Mouse (Mus musculus) neural tube, embryonic 14.5 days (tissue): Measurements from ENCODE around the gene Acta1. TPM values are rescaled to one million over a fixed set of nuclear protein-coding genes. Genes with fewer than 3 reads are reported as not detected.

Source experiments
- ATAC-seq: fragments of 200-750 bp; cut with Nextera tagmentation; 2 replicates; pipeline ENCODE4 v1.8.0; 2017; ENCODE audit warnings: low read depth, mild to moderate bottlenecking, moderate TSS enrichment, moderate library complexity
- H3K27ac ChIP-seq: fragments of 300-500 bp; sonication (generic); 2 replicates; pipeline ENCODE4 v1.5.1; 2014; ENCODE audit warnings: low read depth, mild to moderate bottlenecking, control low read depth, low read length, moderate library complexity, mixed read lengths
- H3K27me3 ChIP-seq: fragments of 300-500 bp; sonication (generic); 2 replicates; pipeline ENCODE4 v1.6.1; 2014; ENCODE audit warnings: low read length; ENCODE audit not compliant: control insufficient read depth, insufficient read depth
- H3K36me3 ChIP-seq: fragments of 300-500 bp; sonication (generic); 2 replicates; pipeline ENCODE4 v1.6.1; 2014; ENCODE audit warnings: low read length, mixed read lengths; ENCODE audit not compliant: control insufficient read depth, insufficient read depth
- H3K4me1 ChIP-seq: fragments of 300-500 bp; sonication (generic); 2 replicates; pipeline ENCODE4 v1.6.1; 2014; ENCODE audit warnings: low read length; ENCODE audit not compliant: control insufficient read depth, insufficient read depth
- H3K4me2 ChIP-seq: fragments of 300-500 bp; sonication (generic); 2 replicates; pipeline ENCODE4 v1.6.1; 2014; ENCODE audit warnings: mild to moderate bottlenecking, low read depth, low read length, control low read depth
- H3K4me3 ChIP-seq: fragments of 300-500 bp; sonication (generic); 2 replicates; pipeline ENCODE4 v1.5.1; 2014; ENCODE audit warnings: low read depth, low read length, control low read depth, mixed read lengths
- H3K9ac ChIP-seq: fragments of 300-500 bp; sonication (generic); replicated peaks from 2 replicates; pipeline ENCODE4 v1.6.1; 2014; ENCODE audit warnings: low read depth, mild to moderate bottlenecking, control low read depth, low read length, mixed read lengths
- H3K9me3 ChIP-seq: fragments of 300-500 bp; sonication (generic); 2 replicates; pipeline ENCODE4 v1.6.1; 2016; ENCODE audit warnings: low read length; ENCODE audit not compliant: control insufficient read depth
- WGBS: fragments of 180-500 bp; shearing (Covaris S2); extraction: QIAGEN DNeasy Blood & Tissue Kit; methylation state at CpG from one replicate; pipeline ENCODE4 v1.1.7; 2014; 5-methylcytosine and 5-hydroxymethylcytosine counted together
- polyA plus RNA-seq: library from polyadenylated mRNA; unstranded; fragments of >200 nt; fragmentation: Nextera tagmentation; extraction: Ambion mirVana; gene quantifications from 2 replicates; pipeline ENCODE4 v1.2.1, GENCODE M21; 2014

Acta1 gene
- polyA plus RNA-seq, 1 experiment from 2014 or later = 22.7 TPM

- 90% methylated on average over 5 of the region's 5 CpGs for WGBS
Observed at GRCm38 (mm10) chr8:123898576-123898975, 4.0 kb upstream of the Acta1 start.

GRCm38 (mm10) chr8:123896774-123897173, 2.2 kb upstream of the Acta1 start:
- H3K27me3 ChIP-seq = peaks cover 23% of the 10 kb centered on the region
- H3K4me1 ChIP-seq = no peaks in the 10 kb centered on the region
- H3K9ac ChIP-seq = no peak overlapping the region
- H3K9me3 ChIP-seq = no peaks in the 10 kb centered on the region
- H3K27ac ChIP-seq = no peak overlapping the region
- no peak overlapping the region for H3K4me3 ChIP-seq
- no peak overlapping the region for H3K4me2 ChIP-seq
- no peak for ATAC-seq
- WGBS = 53% methylated on average over 10 of the region's 10 CpGs
- H3K36me3 ChIP-seq = 0 out of 2 replicates have a peak, but pooled peaks cover 2% of the 10 kb centered on the region

More at GRCm38 (mm10) chr8:123898576-123898975, 4.0 kb upstream of the Acta1 start:
- H3K27me3 ChIP-seq = 0 out of 2 replicates have a peak, but pooled peaks cover 14% of the 10 kb centered on the region
- H3K9me3 ChIP-seq = no peaks in the 10 kb centered on the region
- H3K36me3 ChIP-seq = peaks cover 2% of the 10 kb centered on the region; the same call in 1 of the 2 replicates
- no peak overlapping the region for H3K9ac ChIP-seq
- ATAC-seq = no peak
- no peak overlapping the region for H3K27ac ChIP-seq
- H3K4me2 ChIP-seq = no peak overlapping the region
- no peaks in the 10 kb centered on the region for H3K4me1 ChIP-seq
- H3K4me3 ChIP-seq = no peak overlapping the region

- 72% methylated on average over 14 of the region's 14 CpGs for WGBS
- Histone ChIP-seq H3K9me3 (no peaks in the 10 kb centered on the region), H3K4me2 (no peak overlapping the region), H3K36me3 (0 out of 2 replicates have a peak, but pooled peaks cover 2% of the 10 kb centered on the region), H3K9ac (no peak overlapping the region), H3K4me1 (no peaks in the 10 kb centered on the region; the same call in 1 of the 2 replicates), H3K4me3 (no peak overlapping the region), H3K27ac (no peak overlapping the region), H3K27me3 (peaks cover 23% of the 10 kb centered on the region)
- ATAC-seq = no peak
Observed at GRCm38 (mm10) chr8:123896366-123896761, 1.8 kb upstream of the Acta1 start.

- Histone ChIP-seq H3K9ac (no peak overlapping the region), H3K27ac (no peak overlapping the region), H3K27me3 (peaks cover 23% of the 10 kb centered on the region), H3K4me2 (no peak overlapping the region), H3K9me3 (no peaks in the 10 kb centered on the region), H3K4me3 (no peak overlapping the region), H3K36me3 (0 out of 2 replicates have a peak, but pooled peaks cover 2% of the 10 kb centered on the region), H3K4me1 (no peaks in the 10 kb centered on the region; the same call in 1 of the 2 replicates)
- WGBS = 77% methylated on average over 9 of the region's 9 CpGs
- no peak for ATAC-seq
Observed at GRCm38 (mm10) chr8:123895680-123896365, 1.3 kb upstream of the Acta1 start.

GRCm38 (mm10) chr8:123895230-123895629, 679 bp upstream of the Acta1 start:
- H3K9me3 ChIP-seq = no peaks in the 10 kb centered on the region
- no peak overlapping the region for H3K4me3 ChIP-seq
- WGBS = 80% methylated on average over 4 of the region's 4 CpGs
- no peak overlapping the region for H3K4me2 ChIP-seq
- 0 out of 2 replicates have a peak, but pooled peaks cover 2% of the 10 kb centered on the region for H3K36me3 ChIP-seq
- ATAC-seq = no peak
- no peak overlapping the region for H3K9ac ChIP-seq
- H3K27me3 ChIP-seq = peaks cover 23% of the 10 kb centered on the region
- no peaks in the 10 kb centered on the region; the same call in 1 of the 2 replicates for H3K4me1 ChIP-seq
- H3K27ac ChIP-seq = no peak overlapping the region

- no peak for ATAC-seq
- no peaks in the 10 kb centered on the region for H3K9me3 ChIP-seq
- no peak overlapping the region for H3K9ac ChIP-seq
- no peak overlapping the region for H3K4me3 ChIP-seq
- H3K36me3 ChIP-seq = no peaks in the 10 kb centered on the region
- no peak overlapping the region for H3K27ac ChIP-seq
- no peaks in the 10 kb centered on the region; the same call in 1 of the 2 replicates for H3K4me1 ChIP-seq
- WGBS = 78% methylated on average over 11 of the region's 11 CpGs
- H3K27me3 ChIP-seq = peaks cover 23% of the 10 kb centered on the region
- no peak overlapping the region for H3K4me2 ChIP-seq
Observed at GRCm38 (mm10) chr8:123893413-123893812, 1.1 kb downstream of the Acta1 start.

GRCm38 (mm10) chr8:123892586-123893155, 1.9 kb downstream of the Acta1 start:
- peak overlapping the region; percentile 63 for H3K9ac ChIP-seq
- peak overlapping the region; percentile 72 for H3K4me2 ChIP-seq
- no peak overlapping the region; the same call in 1 of the 2 replicates for H3K27ac ChIP-seq
- ATAC-seq = peak; percentile 36; the same call in 1 of the 2 replicates
- 12% methylated on average over 30 of the region's 30 CpGs for WGBS
- no peaks in the 10 kb centered on the region for H3K9me3 ChIP-seq
- H3K36me3 ChIP-seq = no peaks in the 10 kb centered on the region
- H3K27me3 ChIP-seq = peaks cover 23% of the 10 kb centered on the region
- peak overlapping the region; percentile 41 for H3K4me3 ChIP-seq
- no peaks in the 10 kb centered on the region; the same call in 1 of the 2 replicates for H3K4me1 ChIP-seq

- H3K9me3 ChIP-seq = no peaks in the 10 kb centered on the region
- no peaks in the 10 kb centered on the region for H3K36me3 ChIP-seq
- ATAC-seq = peak; percentile 87
- no peaks in the 10 kb centered on the region; the same call in 1 of the 2 replicates for H3K4me1 ChIP-seq
- 1% methylated on average over 49 of the region's 49 CpGs for WGBS
- H3K4me3 ChIP-seq = peak overlapping the region; percentile 41
- H3K9ac ChIP-seq = peak overlapping the region; percentile 63
- H3K27me3 ChIP-seq = peaks cover 23% of the 10 kb centered on the region
- H3K4me2 ChIP-seq = peak overlapping the region; percentile 72
- H3K27ac ChIP-seq = peak overlapping the region; percentile 66
Observed at GRCm38 (mm10) chr8:123891883-123892585, 2.5 kb downstream of the Acta1 start.
